Mouse (Mus musculus) spleen, adult 2 months (tissue): ENCODE measurements around the gene Dgki. TPM values are rescaled to one million over a fixed set of nuclear protein-coding genes. Genes with fewer than 3 reads are reported as not detected.

Experiments used
- DNase-seq, 2 experiments: peaks; one replicate each; pipeline versions ENCODE4 v3.0.0 to v3.0.0-alpha.2; 2012 to 2021; ENCODE audit warnings: low spot score in 2 of 2, low read depth in 1 of 2
- H3K27ac ChIP-seq: fragments of 200-500 bp; 2 replicates; pipeline ENCODE4 v1.5.1; 2012; ENCODE audit warnings: low read length, inconsistent platforms; ENCODE audit not compliant: insufficient read depth
- H3K27me3 ChIP-seq: fragments of 200-500 bp; 2 replicates; pipeline ENCODE4 v1.6.1; 2012; ENCODE audit warnings: mild to moderate bottlenecking, moderate library complexity, low read length, inconsistent platforms; ENCODE audit not compliant: control insufficient read depth, insufficient read depth
- H3K36me3 ChIP-seq: fragments of 200-500 bp; 2 replicates; pipeline ENCODE4 v1.6.1; 2012; ENCODE audit warnings: mild to moderate bottlenecking, low read length, inconsistent platforms; ENCODE audit not compliant: control insufficient read depth, insufficient read depth
- H3K4me1 ChIP-seq: fragments of 200-500 bp; 2 replicates; pipeline ENCODE4 v1.6.1; 2011; ENCODE audit warnings: inconsistent platforms; ENCODE audit not compliant: control insufficient read depth, insufficient read depth, insufficient read length
- H3K4me3 ChIP-seq: fragments of 200-500 bp; 2 replicates; pipeline ENCODE4 v1.5.1; 2011; ENCODE audit warnings: mild to moderate bottlenecking, inconsistent platforms; ENCODE audit not compliant: insufficient read depth, insufficient read length; ENCODE audit errors: extremely low read depth
- CTCF ChIP-seq: fragments of 200-500 bp; IDR thresholded peaks from 2 replicates; pipeline ENCODE4 v1.5.1; 2011; ENCODE audit warnings: mild to moderate bottlenecking, inconsistent platforms; ENCODE audit not compliant: insufficient read depth, insufficient read length, insufficient replicate concordance; ENCODE audit errors: extremely low read depth
- POLR2A ChIP-seq: fragments of 200-500 bp; IDR thresholded peaks from 2 replicates; pipeline ENCODE4 v1.6.1; 2011; ENCODE audit warnings: low read depth, low read length, inconsistent platforms
- WGBS: fragments of 180-500 bp; shearing (Covaris S2); methylation state at CpG from one replicate; pipeline ENCODE4 v1.1.7; 2018; 5-methylcytosine and 5-hydroxymethylcytosine counted together
- polyA plus RNA-seq: library from polyadenylated mRNA; depleted of rRNA; stranded (reverse); fragments of >200 nt; gene quantifications from 2 replicates; pipeline ENCODE4 v1.2.3, GENCODE M21; 2012

The Dgki gene
- polyA plus RNA-seq, 1 experiment, result 0.70 TPM

DNA sequence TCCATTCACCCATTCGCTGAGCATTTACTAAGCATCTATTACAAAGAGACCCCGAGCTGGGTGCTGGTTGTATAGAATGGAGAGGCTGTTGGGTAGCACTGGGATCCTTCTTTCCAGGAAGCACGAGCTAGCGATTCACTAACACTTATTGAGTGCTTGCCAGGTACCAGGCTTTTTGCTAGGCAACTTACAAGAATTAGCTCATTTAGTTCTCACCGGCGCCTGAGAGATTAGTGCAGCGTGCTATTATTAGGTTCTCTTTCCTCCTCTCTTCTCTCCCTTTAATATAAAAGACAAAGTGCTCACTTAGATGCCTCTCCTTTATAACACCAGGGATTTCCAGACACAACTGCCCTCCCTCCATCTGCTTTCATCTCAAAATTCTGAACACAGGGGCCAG, 54.2 kb downstream of the Dgki start:
- WGBS, result 93% methylated on average over 7 of the region's 7 CpGs
- Histone ChIP-seq H3K27ac (no peak overlapping the region), H3K4me3 (no peak overlapping the region), H3K4me1 (no peaks in the 10 kb centered on the region), H3K27me3 (no peaks in the 10 kb centered on the region), H3K36me3 (no peaks in the 10 kb centered on the region)
- TF ChIP-seq POLR2A, result no peak
- no peak for TF ChIP-seq CTCF
- no peak for DNase-seq

DNA sequence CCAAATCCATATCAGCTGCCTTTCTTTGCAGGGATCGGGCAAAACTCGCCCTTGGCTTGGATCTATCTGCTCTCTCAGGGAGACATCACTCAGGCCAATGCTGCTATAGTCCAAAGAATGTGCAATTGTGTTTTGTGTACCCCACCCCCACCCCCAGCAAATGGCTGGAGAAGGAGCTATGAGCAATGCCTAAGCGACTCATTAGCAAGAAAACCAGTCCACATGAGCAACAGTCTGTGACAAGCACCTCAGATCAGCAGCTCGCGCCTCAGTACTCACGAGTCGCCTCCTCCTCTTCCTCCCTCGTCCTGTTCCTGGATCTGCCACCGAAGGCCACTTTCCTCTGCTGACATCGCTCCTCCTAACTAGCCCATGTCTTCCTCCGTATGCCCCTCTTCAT, 55.9 kb downstream of the Dgki start:
- no peaks in the 10 kb centered on the region for H3K27me3 ChIP-seq
- no peak for TF ChIP-seq CTCF
- no peak for TF ChIP-seq POLR2A
- H3K4me1 ChIP-seq, result no peaks in the 10 kb centered on the region
- no peak overlapping the region for H3K27ac ChIP-seq
- H3K4me3 ChIP-seq, result no peak overlapping the region
- no peak for DNase-seq
- 79% methylated on average over 11 of the region's 11 CpGs for WGBS
- no peaks in the 10 kb centered on the region for H3K36me3 ChIP-seq

DNA sequence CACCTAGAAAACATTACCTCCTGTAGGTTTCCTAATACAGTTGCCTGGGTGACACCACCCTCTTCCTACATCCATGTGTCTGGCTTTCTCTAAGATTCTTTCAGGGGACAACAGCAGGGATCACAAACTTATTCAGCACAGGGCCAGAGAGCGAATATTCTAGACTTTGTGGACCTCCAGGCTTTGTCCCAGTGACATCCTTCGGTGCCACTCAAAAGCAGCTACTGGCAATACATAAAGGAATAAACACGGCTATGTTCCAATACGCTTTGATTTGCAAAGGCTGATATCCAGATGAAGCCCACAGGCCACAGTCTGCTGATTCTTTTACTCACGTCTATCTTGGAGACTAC, 57.2 kb downstream of the Dgki start:
- TF ChIP-seq CTCF (no peak), POLR2A (no peak)
- no peaks in the 10 kb centered on the region for H3K36me3 ChIP-seq
- WGBS, result 85% methylated on average over 5 of the region's 5 CpGs

DNA sequence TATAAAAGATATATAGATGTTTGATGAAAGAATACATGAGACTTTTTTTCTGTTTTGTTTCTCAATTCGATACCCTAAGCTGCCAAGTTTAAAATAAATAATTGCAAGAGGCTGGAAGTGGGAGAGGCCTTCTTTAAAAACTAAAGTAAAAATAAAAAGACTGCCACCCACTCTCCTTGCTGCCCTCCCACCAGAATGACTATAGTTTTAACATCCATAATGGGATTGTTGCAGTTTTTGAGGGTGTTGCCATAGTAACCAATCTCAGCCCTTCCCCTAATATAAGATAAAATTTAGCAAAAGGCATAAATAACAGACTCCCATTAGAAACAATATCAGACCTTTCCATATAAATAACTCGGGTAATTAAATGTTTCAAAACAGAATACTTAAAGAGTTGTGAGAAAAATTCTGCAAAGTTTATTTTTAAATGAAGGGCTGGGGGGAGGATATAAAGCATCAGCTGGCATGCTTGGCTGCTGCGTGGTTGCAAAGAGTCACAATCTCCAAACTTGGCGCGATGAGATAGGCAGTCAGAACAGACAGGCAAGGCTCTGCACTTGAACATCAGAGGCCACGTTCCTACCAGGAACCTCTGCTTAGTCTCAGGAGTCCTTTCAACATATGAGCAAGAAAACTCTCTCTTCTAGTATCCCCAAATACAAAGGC, 57.8 kb downstream of the Dgki start:
- no peaks in the 10 kb centered on the region for H3K27me3 ChIP-seq
- H3K27ac ChIP-seq, result no peak overlapping the region
- 82% methylated on average over 6 of the region's 6 CpGs for WGBS
- no peaks in the 10 kb centered on the region for H3K36me3 ChIP-seq
- no peak overlapping the region for H3K4me3 ChIP-seq
- DNase-seq, result no peak
- no peak for TF ChIP-seq POLR2A
- no peak for TF ChIP-seq CTCF
- H3K4me1 ChIP-seq, result no peaks in the 10 kb centered on the region

More for the DNA sequence above, 57.2 kb downstream of the Dgki start:
- no peak overlapping the region for H3K27ac ChIP-seq
- H3K4me3 ChIP-seq, result no peak overlapping the region
- no peaks in the 10 kb centered on the region for H3K4me1 ChIP-seq
- DNase-seq, result no peak
- H3K27me3 ChIP-seq, result no peaks in the 10 kb centered on the region

DNA sequence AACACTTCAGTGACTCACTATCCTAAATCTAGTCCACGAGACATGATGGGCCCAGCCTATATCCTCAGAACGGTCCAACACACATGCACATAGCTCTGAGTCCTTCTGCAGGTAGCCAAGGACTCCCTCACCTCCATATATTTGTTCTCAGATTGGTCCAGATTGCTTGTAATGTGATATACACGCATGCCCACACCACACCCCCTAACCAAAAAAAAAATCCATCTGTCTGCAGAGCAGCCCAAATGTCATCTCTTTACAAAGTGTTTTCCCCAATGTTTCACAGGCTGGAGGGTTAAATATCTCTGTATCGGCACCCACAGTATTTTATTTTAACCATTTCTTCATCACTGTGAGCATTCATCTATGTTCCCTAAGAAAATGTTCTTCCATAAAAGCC, 58.5 kb downstream of the Dgki start:
- Histone ChIP-seq H3K4me3 (no peak overlapping the region), H3K27me3 (no peaks in the 10 kb centered on the region), H3K4me1 (no peaks in the 10 kb centered on the region), H3K36me3 (no peaks in the 10 kb centered on the region), H3K27ac (no peak overlapping the region)
- DNase-seq, result no peak
- TF ChIP-seq POLR2A, result no peak
- TF ChIP-seq CTCF, result no peak
- 90% methylated on average over 4 of the region's 4 CpGs for WGBS

DNA sequence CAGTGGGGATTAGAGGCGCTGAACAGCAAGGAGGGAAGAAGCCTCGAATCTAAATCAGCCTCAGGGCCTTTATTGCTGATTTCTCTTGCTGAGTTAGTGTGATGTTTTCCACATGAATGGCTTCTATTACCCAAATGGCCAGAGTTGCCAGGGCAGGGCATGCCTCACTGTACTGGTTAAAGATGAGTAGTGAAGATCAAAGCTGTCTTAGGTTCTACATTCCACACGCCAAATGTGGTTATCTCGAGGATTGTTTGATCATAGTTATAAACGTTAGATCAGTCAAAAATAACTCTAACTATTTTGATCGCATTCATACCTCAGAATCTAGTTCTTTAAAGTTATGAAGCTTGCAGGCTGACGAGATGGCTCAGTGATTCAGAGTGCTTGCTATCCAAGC, 59.8 kb downstream of the Dgki start:
- Histone ChIP-seq H3K27me3 (no peaks in the 10 kb centered on the region), H3K4me3 (no peak overlapping the region), H3K27ac (no peak overlapping the region), H3K36me3 (no peaks in the 10 kb centered on the region), H3K4me1 (no peaks in the 10 kb centered on the region)
- no peak for DNase-seq
- WGBS, result 68% methylated on average over 7 of the region's 7 CpGs
- TF ChIP-seq CTCF (no peak), POLR2A (no peak)

DNA sequence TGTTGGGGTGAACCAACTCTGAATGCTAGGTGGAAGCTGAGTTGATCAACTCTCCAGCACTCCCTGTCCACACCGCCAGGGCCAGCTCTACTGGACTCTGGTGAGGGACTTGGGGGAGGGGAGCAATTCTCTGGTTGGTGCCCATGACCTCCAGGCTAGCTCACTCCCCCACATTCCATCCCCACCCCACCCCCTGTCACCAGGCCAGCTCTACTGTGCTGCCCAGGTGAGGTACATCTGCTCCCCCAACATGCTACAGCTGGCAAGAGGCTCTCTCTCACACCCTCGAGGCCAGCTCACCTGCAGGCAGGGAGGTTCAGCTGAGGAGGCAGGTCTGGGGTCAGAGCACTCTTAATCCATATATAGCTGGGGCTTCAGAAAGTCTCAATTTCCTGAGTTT, 63.1 kb downstream of the Dgki start:
- H3K4me1 ChIP-seq, result no peaks in the 10 kb centered on the region
- no peak overlapping the region for H3K27ac ChIP-seq
- TF ChIP-seq CTCF (no peak), POLR2A (no peak)
- no peak for DNase-seq
- 79% methylated on average over 2 of the region's 2 CpGs for WGBS
- H3K4me3 ChIP-seq, result no peak overlapping the region
- H3K27me3 ChIP-seq, result no peaks in the 10 kb centered on the region
- no peaks in the 10 kb centered on the region for H3K36me3 ChIP-seq
